Mouse (Mus musculus) hindbrain, postnatal 0 days (tissue): ENCODE results near the gene Shf. TPM values are rescaled to one million over a fixed set of nuclear protein-coding genes. Genes with fewer than 3 reads are reported as not detected.

ENCODE experiments used
- ATAC-seq: fragments of 200-750 bp; cut with Nextera tagmentation; 2 replicates; pipeline ENCODE4 v1.8.0; 2017; ENCODE audit warnings: mild to moderate bottlenecking, moderate TSS enrichment, moderate library complexity
- DNase-seq: peaks from one replicate; pipeline ENCODE4 v3.0.0-alpha.2; 2015; ENCODE audit warnings: low spot score
- H3K27ac ChIP-seq: fragments of 300-500 bp; sonication (generic); 2 replicates; pipeline ENCODE4 v1.5.1; 2014; ENCODE audit warnings: mild to moderate bottlenecking
- H3K27me3 ChIP-seq: fragments of 300-500 bp; sonication (generic); 2 replicates; pipeline ENCODE4 v1.6.1; 2014; ENCODE audit warnings: low read length, mixed read lengths; ENCODE audit not compliant: insufficient read depth
- H3K36me3 ChIP-seq: fragments of 300-500 bp; sonication (generic); 2 replicates; pipeline ENCODE4 v1.6.1; 2014; ENCODE audit warnings: low read length, mixed read lengths; ENCODE audit not compliant: insufficient read depth
- H3K4me1 ChIP-seq: fragments of 300-500 bp; sonication (generic); 2 replicates; pipeline ENCODE4 v1.6.1; 2014; ENCODE audit warnings: antibody characterized with exemption, low read length, mixed read lengths; ENCODE audit not compliant: insufficient read depth
- H3K4me2 ChIP-seq: fragments of 300-500 bp; sonication (generic); 2 replicates; pipeline ENCODE4 v1.6.1; 2014; ENCODE audit warnings: low read depth, mild to moderate bottlenecking, low read length, moderate library complexity, mixed read lengths
- H3K4me3 ChIP-seq: fragments of 300-500 bp; sonication (generic); 2 replicates; pipeline ENCODE4 v1.5.1; 2014; ENCODE audit warnings: low read length
- H3K9ac ChIP-seq: fragments of 300-500 bp; sonication (generic); replicated peaks from 2 replicates; pipeline ENCODE4 v1.6.1; 2014; ENCODE audit warnings: mild to moderate bottlenecking, low read length, moderate library complexity, mixed read lengths
- H3K9me3 ChIP-seq: fragments of 300-500 bp; sonication (generic); 2 replicates; pipeline ENCODE4 v1.6.1; 2016; ENCODE audit warnings: low read length, mixed read lengths
- CTCF ChIP-seq: IDR thresholded peaks from 2 replicates; pipeline ENCODE4 v1.5.1; 2016; ENCODE audit warnings: antibody characterized with exemption, control low read depth, low read depth
- WGBS: fragments of 180-500 bp; shearing (Covaris S2); extraction: QIAGEN DNeasy Blood & Tissue Kit; methylation state at CpG from one replicate; pipeline ENCODE4 v1.1.7; 2014; 5-methylcytosine and 5-hydroxymethylcytosine counted together
- polyA plus RNA-seq: library from polyadenylated mRNA; unstranded; fragments of >200 nt; fragmentation: Nextera tagmentation; extraction: Ambion mirVana; gene quantifications from 2 replicates; pipeline ENCODE4 v1.2.1, GENCODE M21; 2015
- total RNA-seq: library from RNA; depleted of rRNA; stranded (reverse); fragments of >200 nt; gene quantifications from 2 replicates; pipeline ENCODE4 v1.2.3, GENCODE M21; 2014; rRNA removed

Gene Shf
- total and polyA plus RNA-seq, 2 experiments from 2014 or later: 12.2 to 134 TPM

- Histone ChIP-seq H3K9me3 (no peaks in the 10 kb centered on the region), H3K4me1 (peaks cover 29% of the 10 kb centered on the region), H3K36me3 (no peaks in the 10 kb centered on the region), H3K27me3 (peaks cover 33% of the 10 kb centered on the region), H3K4me3 (peak overlapping the region; percentile 43), H3K4me2 (peak overlapping the region; percentile 89), H3K9ac (no peak overlapping the region), H3K27ac (no peak overlapping the region)
- TF ChIP-seq CTCF: no peak
- WGBS: 7% methylated on average over 14 of the region's 14 CpGs
- DNase-seq (no peak), ATAC-seq (no peak)
Observed at GRCm38 (mm10) chr2:122300656-122301020, 68.3 kb downstream of the Shf start.

- DNase-seq: no peak
- 12% methylated on average over 14 of the region's 14 CpGs for WGBS
- no peaks in the 10 kb centered on the region for H3K36me3 ChIP-seq
- peaks cover 36% of the 10 kb centered on the region for H3K27me3 ChIP-seq
- H3K9me3 ChIP-seq: no peaks in the 10 kb centered on the region
- H3K27ac ChIP-seq: no peak overlapping the region
- H3K4me2 ChIP-seq: 0 out of 2 replicates have a peak overlapping the region, but pooled peaks have one; percentile 89
- ATAC-seq: no peak
- TF ChIP-seq CTCF: no peak
- H3K4me3 ChIP-seq: no peak overlapping the region
- no peak overlapping the region for H3K9ac ChIP-seq
- peaks cover 29% of the 10 kb centered on the region for H3K4me1 ChIP-seq
Observed at GRCm38 (mm10) chr2:122299911-122300655, 68.9 kb downstream of the Shf start.

Other genes with a start within 250 kb of the Shf start
- 101 and 111 TPM in 2 replicates for gene B2m, start 221.5 kb downstream of the Shf start, total RNA-seq
- 208 and 216 TPM in 2 replicates for gene B2m, start 221.5 kb downstream of the Shf start, polyA plus RNA-seq
- gene Trim69, start 208.5 kb downstream of the Shf start, total RNA-seq: not detected in 2 replicates
- gene Trim69, start 208.5 kb downstream of the Shf start, polyA plus RNA-seq: not detected in 2 replicates
- not detected in 2 replicates for gene Patl2, start 183.0 kb downstream of the Shf start, total RNA-seq
- gene Patl2, start 183.0 kb downstream of the Shf start, polyA plus RNA-seq: 0.09 and 0.19 TPM in 2 replicates
- gene Terb2, start 182.9 kb downstream of the Shf start, total RNA-seq: not detected in 2 replicates
- not detected in 2 replicates for gene Terb2, start 182.9 kb downstream of the Shf start, polyA plus RNA-seq
- 24.1 and 26.7 TPM in 2 replicates for gene Sord, start 134.4 kb downstream of the Shf start, total RNA-seq
- gene Sord, start 134.4 kb downstream of the Shf start, polyA plus RNA-seq: 26.8 and 28.2 TPM in 2 replicates
- gene Duox2, start 70.7 kb downstream of the Shf start, total RNA-seq: 0.16 TPM in 1 of 2 replicates, not detected in the other
- gene Duox2, start 70.7 kb downstream of the Shf start, polyA plus RNA-seq: 0.05 TPM in 1 of 2 replicates, not detected in the other
- 0.37 and 0.93 TPM in 2 replicates for gene Duoxa2, start 70.3 kb downstream of the Shf start, total RNA-seq
- gene Duoxa2, start 70.3 kb downstream of the Shf start, polyA plus RNA-seq: 0.38 and 0.73 TPM in 2 replicates
- gene Duoxa1, start 55.4 kb downstream of the Shf start, total RNA-seq: not detected in 2 replicates
- gene Duoxa1, start 55.4 kb downstream of the Shf start, polyA plus RNA-seq: 0.35 TPM in 2 replicates
- 0.10 and 0.11 TPM in 2 replicates for gene Duox1, start 53.5 kb downstream of the Shf start, total RNA-seq
- gene Duox1, start 53.5 kb downstream of the Shf start, polyA plus RNA-seq: 0.10 and 0.14 TPM in 2 replicates
- gene Slc28a2, start 57.3 kb upstream of the Shf start, total RNA-seq: 0.16 TPM in 1 of 2 replicates, not detected in the other
- 0.13 TPM in 1 of 2 replicates, not detected in the other for gene Slc28a2, start 57.3 kb upstream of the Shf start, polyA plus RNA-seq
- gene Gm14085, start 115.8 kb upstream of the Shf start, total RNA-seq: not detected in 2 replicates
- not detected in 2 replicates for gene Gm14085, start 115.8 kb upstream of the Shf start, polyA plus RNA-seq
- gene Gatm, start 242.1 kb upstream of the Shf start, total RNA-seq: 42.7 and 44.0 TPM in 2 replicates
- 72.9 and 78.1 TPM in 2 replicates for gene Gatm, start 242.1 kb upstream of the Shf start, polyA plus RNA-seq